Mouse (Mus musculus): ENCODE data around the gene Sipa1l3. TPM values are rescaled to one million over a fixed set of nuclear protein-coding genes. Genes with fewer than 3 reads are reported as not detected.

Sipa1l3 gene
- 7.7 and 9.9 TPM in 2 replicates for total RNA-seq (2017)

GRCm38 (mm10) chr7:29518421-29519210, at the start of gene Sipa1l3:
Gene Sipa1l3, minus strand, starts transcription at chr7:29518641.
- ATAC-seq (replicated peaks; ENCODE audit: low read depth, poor library complexity, severe bottlenecking), result peak; percentile 96

GRCm38 (mm10) chr7:29563006-29563405, 44.6 kb upstream of the Sipa1l3 start:
- ATAC-seq (replicated peaks; ENCODE audit: low read depth, poor library complexity, severe bottlenecking), result no peak

- ATAC-seq (replicated peaks; ENCODE audit: low read depth, poor library complexity, severe bottlenecking), result no peak
These were observed 42.6 kb upstream of the Sipa1l3 start for GRCm38 (mm10) chr7:29561046-29561445.

GRCm38 (mm10) chr7:29559290-29559689, 40.8 kb upstream of the Sipa1l3 start:
- 0 out of 2 replicates have a peak, but pooled peaks have one; percentile 29 for ATAC-seq (replicated peaks; ENCODE audit: low read depth, poor library complexity, severe bottlenecking)

- no peak for ATAC-seq (replicated peaks; ENCODE audit: low read depth, poor library complexity, severe bottlenecking)
These were observed 40.3 kb upstream of the Sipa1l3 start for GRCm38 (mm10) chr7:29558744-29559143.

GRCm38 (mm10) chr7:29556283-29556682, 37.8 kb upstream of the Sipa1l3 start:
- no peak for ATAC-seq (replicated peaks; ENCODE audit: low read depth, poor library complexity, severe bottlenecking)

GRCm38 (mm10) chr7:29555521-29555920, 37.1 kb upstream of the Sipa1l3 start:
- no peak for ATAC-seq (replicated peaks; ENCODE audit: low read depth, poor library complexity, severe bottlenecking)

- ATAC-seq (replicated peaks; ENCODE audit: low read depth, poor library complexity, severe bottlenecking), result no peak
These were observed 36.6 kb upstream of the Sipa1l3 start for GRCm38 (mm10) chr7:29555051-29555450.

- no peak for ATAC-seq (replicated peaks; ENCODE audit: low read depth, poor library complexity, severe bottlenecking)
These were observed 32.2 kb upstream of the Sipa1l3 start for GRCm38 (mm10) chr7:29550691-29551090.

GRCm38 (mm10) chr7:29541608-29542007, 23.2 kb upstream of the Sipa1l3 start:
- no peak for ATAC-seq (replicated peaks; ENCODE audit: low read depth, poor library complexity, severe bottlenecking)

- ATAC-seq (replicated peaks; ENCODE audit: low read depth, poor library complexity, severe bottlenecking), result no peak
These were observed 22.7 kb upstream of the Sipa1l3 start for GRCm38 (mm10) chr7:29541186-29541585.

- no peak for ATAC-seq (replicated peaks; ENCODE audit: low read depth, poor library complexity, severe bottlenecking)
These were observed 22.2 kb upstream of the Sipa1l3 start for GRCm38 (mm10) chr7:29540631-29541030.

- ATAC-seq (replicated peaks; ENCODE audit: low read depth, poor library complexity, severe bottlenecking), result peak; percentile 70
These were observed 5.3 kb upstream of the Sipa1l3 start for GRCm38 (mm10) chr7:29523700-29524099.

- peak; percentile 55 for ATAC-seq (replicated peaks; ENCODE audit: low read depth, poor library complexity, severe bottlenecking)
These were observed 3.6 kb upstream of the Sipa1l3 start for GRCm38 (mm10) chr7:29521841-29522575.

- ATAC-seq (replicated peaks; ENCODE audit: low read depth, poor library complexity, severe bottlenecking), result no peak
These were observed 2.9 kb upstream of the Sipa1l3 start for GRCm38 (mm10) chr7:29521365-29521764.

- ATAC-seq (replicated peaks; ENCODE audit: low read depth, poor library complexity, severe bottlenecking), result no peak
These were observed 2.4 kb upstream of the Sipa1l3 start for GRCm38 (mm10) chr7:29520794-29521193.

- ATAC-seq (replicated peaks; ENCODE audit: low read depth, poor library complexity, severe bottlenecking), result no peak
These were observed 740 bp upstream of the Sipa1l3 start for GRCm38 (mm10) chr7:29519211-29519550.

GRCm38 (mm10) chr7:29518054-29518420, 404 bp downstream of the Sipa1l3 start:
- 0 out of 2 replicates have a peak, but pooled peaks have one; percentile 1 for ATAC-seq (replicated peaks; ENCODE audit: low read depth, poor library complexity, severe bottlenecking)

GRCm38 (mm10) chr7:29517178-29517577, 1.3 kb downstream of the Sipa1l3 start:
- no peak for ATAC-seq (replicated peaks; ENCODE audit: low read depth, poor library complexity, severe bottlenecking)

- no peak for ATAC-seq (replicated peaks; ENCODE audit: low read depth, poor library complexity, severe bottlenecking)
These were observed 2.8 kb downstream of the Sipa1l3 start for GRCm38 (mm10) chr7:29515652-29516051.

- ATAC-seq (replicated peaks; ENCODE audit: low read depth, poor library complexity, severe bottlenecking), result no peak
These were observed 5.7 kb downstream of the Sipa1l3 start for GRCm38 (mm10) chr7:29512729-29513128.

All from common myeloid progenitor, adult 5-6 weeks (primary cell).